Mouse (Mus musculus): ENCODE results near the gene Egflam. TPM values are rescaled to one million over a fixed set of nuclear protein-coding genes. Genes with fewer than 3 reads are reported as not detected.

Gene Egflam
- polyA plus RNA-seq, 1 experiment = 15.9 TPM

DNA sequence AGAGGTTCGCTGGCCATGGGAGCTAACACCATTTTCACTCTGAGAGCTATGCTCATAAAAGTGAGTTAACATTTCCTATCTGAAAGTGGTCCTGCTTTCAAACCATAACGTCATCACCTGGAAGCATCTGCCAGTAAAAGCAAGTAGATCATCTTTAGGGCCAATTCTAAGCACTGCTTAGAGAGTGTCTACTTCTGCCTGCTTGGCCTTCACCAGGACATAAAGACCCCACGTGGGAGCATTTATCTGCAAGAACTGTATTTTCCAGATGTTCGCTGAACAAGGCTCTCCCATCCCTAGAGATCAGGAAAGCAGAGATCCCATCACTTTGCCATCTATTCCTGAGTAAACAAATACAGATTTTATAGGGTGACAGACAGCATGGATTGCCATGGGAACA is 108.2 kb downstream of the Egflam start:
- Histone ChIP-seq H3K4me3 (ENCODE audit: control insufficient read depth, low read depth, low read length) (no peak overlapping the region), H3K36me3 (ENCODE audit: control insufficient read depth, insufficient read depth, low read length) (no peaks in the 10 kb centered on the region), H3K4me1 (ENCODE audit: control insufficient read depth, insufficient read depth, low read length) (peaks cover 3% of the 10 kb centered on the region; the same call in 1 of the 2 replicates), H3K27ac (ENCODE audit: control insufficient read depth, insufficient read depth, low read depth, low read length) (no peak overlapping the region), H3K27me3 (ENCODE audit: control insufficient read depth, insufficient read depth, low read length) (no peaks in the 10 kb centered on the region)
- TF ChIP-seq POLR2A (IDR thresholded peaks at IDR 0.05; ENCODE audit: control insufficient read depth, low read depth, low read length) (no peak), CTCF (IDR thresholded peaks at IDR 0.05; ENCODE audit: control insufficient read depth, insufficient read depth, insufficient replicate concordance, low read depth, low read length) (no peak)

DNA sequence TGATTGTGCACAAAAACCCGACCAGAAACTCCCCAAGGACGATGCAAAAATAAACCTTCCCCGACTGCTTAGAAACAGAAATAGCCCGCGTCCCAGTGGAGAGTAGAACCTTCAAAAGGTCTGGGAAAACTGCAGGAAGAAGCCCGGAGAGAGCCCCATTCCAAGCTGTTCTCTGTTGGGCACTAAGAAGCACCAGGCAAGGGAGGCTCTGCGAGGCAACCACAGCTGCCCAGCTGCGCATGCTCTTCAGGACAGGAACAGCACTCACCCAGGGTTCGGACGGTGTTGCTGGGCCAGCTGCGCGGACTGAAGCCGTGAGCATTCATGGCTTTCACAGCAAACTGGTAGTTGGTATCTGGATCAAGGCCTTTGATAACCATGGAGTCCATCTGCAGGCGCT is 108.7 kb downstream of the Egflam start:
- peaks cover 3% of the 10 kb centered on the region; the same call in 1 of the 2 replicates for H3K4me1 ChIP-seq (ENCODE audit: control insufficient read depth, insufficient read depth, low read length)
- H3K27me3 ChIP-seq (ENCODE audit: control insufficient read depth, insufficient read depth, low read length) = no peaks in the 10 kb centered on the region
- no peak overlapping the region for H3K27ac ChIP-seq (ENCODE audit: control insufficient read depth, insufficient read depth, low read depth, low read length)
- no peaks in the 10 kb centered on the region for H3K36me3 ChIP-seq (ENCODE audit: control insufficient read depth, insufficient read depth, low read length)
- H3K4me3 ChIP-seq (ENCODE audit: control insufficient read depth, low read depth, low read length) = no peak overlapping the region
- TF ChIP-seq POLR2A (IDR thresholded peaks at IDR 0.05; ENCODE audit: control insufficient read depth, low read depth, low read length) (no peak), CTCF (IDR thresholded peaks at IDR 0.05; ENCODE audit: control insufficient read depth, insufficient read depth, insufficient replicate concordance, low read depth, low read length) (no peak)

DNA sequence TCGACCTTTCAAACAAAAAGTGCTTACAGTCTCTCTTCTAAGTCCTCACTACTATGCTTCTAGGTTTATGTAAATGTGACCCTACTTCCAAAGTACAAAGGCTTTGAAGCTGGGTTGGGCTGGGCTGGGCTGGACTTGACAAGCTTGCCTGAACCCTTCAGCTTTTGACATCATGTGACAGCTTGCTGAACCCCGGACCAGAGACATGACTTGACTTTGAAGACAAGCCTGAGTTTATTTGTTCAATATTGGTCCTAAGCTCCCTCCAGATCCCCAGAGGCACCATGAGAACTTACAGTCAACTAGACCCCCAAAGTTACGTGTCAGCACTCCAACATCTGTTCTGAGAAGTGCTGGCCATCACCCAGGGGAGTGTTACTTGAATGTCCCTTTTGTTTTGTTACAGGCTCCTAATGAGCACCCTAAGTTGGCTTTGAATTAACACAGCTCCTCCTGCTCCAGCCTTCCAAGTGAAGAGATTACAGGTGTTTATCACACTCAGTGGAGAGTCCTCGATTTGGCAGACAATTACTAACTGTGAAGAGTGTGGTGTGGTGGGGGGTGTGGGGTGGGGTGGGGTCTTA is 109.3 kb downstream of the Egflam start:
- Histone ChIP-seq H3K4me1 (ENCODE audit: control insufficient read depth, insufficient read depth, low read length) (peaks cover 3% of the 10 kb centered on the region; the same call in 1 of the 2 replicates), H3K36me3 (ENCODE audit: control insufficient read depth, insufficient read depth, low read length) (no peaks in the 10 kb centered on the region), H3K27me3 (ENCODE audit: control insufficient read depth, insufficient read depth, low read length) (no peaks in the 10 kb centered on the region), H3K4me3 (ENCODE audit: control insufficient read depth, low read depth, low read length) (no peak overlapping the region), H3K27ac (ENCODE audit: control insufficient read depth, insufficient read depth, low read depth, low read length) (no peak overlapping the region)
- no peak for TF ChIP-seq POLR2A (IDR thresholded peaks at IDR 0.05; ENCODE audit: control insufficient read depth, low read depth, low read length)
- no peak for TF ChIP-seq CTCF (IDR thresholded peaks at IDR 0.05; ENCODE audit: control insufficient read depth, insufficient read depth, insufficient replicate concordance, low read depth, low read length)

DNA sequence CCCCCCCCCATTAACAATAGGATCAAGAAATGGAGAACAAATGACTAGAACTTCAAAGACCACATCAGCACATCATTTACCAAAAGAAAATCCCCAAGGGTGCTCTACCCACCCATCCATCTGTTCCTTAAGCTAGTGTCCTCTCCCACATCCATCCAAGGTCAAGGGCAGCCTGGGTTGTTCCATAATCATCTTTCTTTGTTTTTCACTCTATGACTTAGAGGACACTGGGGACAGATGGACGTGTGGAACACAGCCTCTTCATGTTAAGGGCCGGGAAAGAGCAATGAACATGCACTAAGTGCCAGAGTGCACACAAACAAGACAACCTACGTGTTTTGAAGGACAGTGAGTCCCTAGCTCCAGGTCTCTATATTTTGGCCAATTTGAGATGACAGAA is 110.3 kb downstream of the Egflam start:
- no peaks in the 10 kb centered on the region for H3K27me3 ChIP-seq (ENCODE audit: control insufficient read depth, insufficient read depth, low read length)

DNA sequence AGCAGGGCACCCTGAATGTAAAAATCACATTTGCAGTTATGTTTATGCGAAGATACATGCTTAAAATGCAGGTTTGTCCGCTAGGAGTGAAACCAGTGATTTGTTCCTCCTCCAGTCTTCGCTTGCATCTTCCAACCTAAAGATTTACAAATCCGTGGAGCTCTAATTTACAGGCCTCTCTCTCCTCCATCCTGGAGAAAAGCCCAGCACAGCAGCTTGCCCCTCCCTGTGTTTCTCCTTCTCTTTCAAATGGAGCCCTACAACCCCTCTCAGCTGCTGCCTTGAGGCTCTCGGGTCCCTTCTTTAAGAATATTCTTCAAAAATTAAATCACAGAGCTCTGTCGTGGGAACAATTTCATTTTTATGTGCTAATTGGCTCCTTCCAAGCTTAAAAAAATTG is 116.6 kb downstream of the Egflam start:
- no peaks in the 10 kb centered on the region for H3K4me1 ChIP-seq (ENCODE audit: control insufficient read depth, insufficient read depth, low read length)
- no peak overlapping the region for H3K27ac ChIP-seq (ENCODE audit: control insufficient read depth, insufficient read depth, low read depth, low read length)
- no peak overlapping the region for H3K4me3 ChIP-seq (ENCODE audit: control insufficient read depth, low read depth, low read length)
- no peaks in the 10 kb centered on the region for H3K27me3 ChIP-seq (ENCODE audit: control insufficient read depth, insufficient read depth, low read length)
- no peaks in the 10 kb centered on the region for H3K36me3 ChIP-seq (ENCODE audit: control insufficient read depth, insufficient read depth, low read length)
- no peak for TF ChIP-seq CTCF (IDR thresholded peaks at IDR 0.05; ENCODE audit: control insufficient read depth, insufficient read depth, insufficient replicate concordance, low read depth, low read length)
- no peak for TF ChIP-seq POLR2A (IDR thresholded peaks at IDR 0.05; ENCODE audit: control insufficient read depth, low read depth, low read length)

More for the DNA sequence above, 110.3 kb downstream of the Egflam start:
- no peak for TF ChIP-seq POLR2A (IDR thresholded peaks at IDR 0.05; ENCODE audit: control insufficient read depth, low read depth, low read length)
- no peak for TF ChIP-seq CTCF (IDR thresholded peaks at IDR 0.05; ENCODE audit: control insufficient read depth, insufficient read depth, insufficient replicate concordance, low read depth, low read length)
- Histone ChIP-seq H3K27ac (ENCODE audit: control insufficient read depth, insufficient read depth, low read depth, low read length) (no peak overlapping the region), H3K36me3 (ENCODE audit: control insufficient read depth, insufficient read depth, low read length) (no peaks in the 10 kb centered on the region), H3K4me3 (ENCODE audit: control insufficient read depth, low read depth, low read length) (no peak overlapping the region), H3K4me1 (ENCODE audit: control insufficient read depth, insufficient read depth, low read length) (peaks cover 3% of the 10 kb centered on the region; the same call in 1 of the 2 replicates)

DNA sequence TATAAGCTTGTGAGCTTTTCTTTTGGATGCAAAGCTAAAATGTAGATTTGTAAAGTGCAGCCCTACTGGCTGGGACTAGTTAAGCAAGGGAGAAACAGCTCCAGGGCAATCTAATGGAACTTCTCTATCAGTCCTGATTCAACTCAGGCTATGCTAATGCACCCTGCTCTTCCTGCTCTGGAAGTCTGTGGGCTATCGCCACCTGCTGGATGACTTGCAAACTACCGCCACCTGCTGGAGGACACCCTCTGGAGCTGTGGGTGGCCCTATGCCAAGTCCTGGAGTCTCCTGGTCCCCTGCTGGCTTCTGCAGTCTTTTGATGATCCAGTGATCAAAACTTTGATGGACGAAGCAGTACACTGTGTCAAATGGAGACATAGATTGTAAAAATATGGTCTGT is 134.4 kb downstream of the Egflam start:
- Histone ChIP-seq H3K4me1 (ENCODE audit: control insufficient read depth, insufficient read depth, low read length) (no peaks in the 10 kb centered on the region), H3K36me3 (ENCODE audit: control insufficient read depth, insufficient read depth, low read length) (no peaks in the 10 kb centered on the region), H3K27me3 (ENCODE audit: control insufficient read depth, insufficient read depth, low read length) (no peaks in the 10 kb centered on the region), H3K27ac (ENCODE audit: control insufficient read depth, insufficient read depth, low read depth, low read length) (no peak overlapping the region), H3K4me3 (ENCODE audit: control insufficient read depth, low read depth, low read length) (no peak overlapping the region)
- TF ChIP-seq CTCF (IDR thresholded peaks at IDR 0.05; ENCODE audit: control insufficient read depth, insufficient read depth, insufficient replicate concordance, low read depth, low read length) (peak; percentile 94; the same call in 1 of the 2 replicates), POLR2A (IDR thresholded peaks at IDR 0.05; ENCODE audit: control insufficient read depth, low read depth, low read length) (no peak)

DNA sequence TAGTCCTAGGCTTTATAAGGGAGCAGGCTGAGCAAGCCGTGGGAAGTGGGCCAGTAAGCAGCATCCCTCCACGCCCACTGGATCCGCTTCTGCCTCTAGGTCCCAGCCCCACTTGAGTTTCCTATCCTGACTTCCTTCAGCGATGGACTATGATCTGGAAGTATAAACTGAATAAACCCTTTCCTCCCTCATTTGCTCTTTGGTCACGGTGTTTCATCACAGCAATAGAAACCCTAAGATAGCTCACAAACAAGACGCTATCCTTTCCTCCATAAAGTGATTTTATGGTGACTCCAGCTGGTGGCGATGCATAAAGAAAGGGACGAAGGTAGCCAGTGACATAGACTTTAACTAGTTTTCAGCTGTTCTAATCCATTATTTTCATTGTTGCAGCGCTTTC is 134.9 kb downstream of the Egflam start:
- no peak overlapping the region for H3K27ac ChIP-seq (ENCODE audit: control insufficient read depth, insufficient read depth, low read depth, low read length)
- H3K4me1 ChIP-seq (ENCODE audit: control insufficient read depth, insufficient read depth, low read length) = no peaks in the 10 kb centered on the region
- TF ChIP-seq CTCF (IDR thresholded peaks at IDR 0.05; ENCODE audit: control insufficient read depth, insufficient read depth, insufficient replicate concordance, low read depth, low read length) = no peak
- TF ChIP-seq POLR2A (IDR thresholded peaks at IDR 0.05; ENCODE audit: control insufficient read depth, low read depth, low read length) = no peak
- H3K4me3 ChIP-seq (ENCODE audit: control insufficient read depth, low read depth, low read length) = no peak overlapping the region
- no peaks in the 10 kb centered on the region for H3K27me3 ChIP-seq (ENCODE audit: control insufficient read depth, insufficient read depth, low read length)
- H3K36me3 ChIP-seq (ENCODE audit: control insufficient read depth, insufficient read depth, low read length) = no peaks in the 10 kb centered on the region

Data from testis, adult 2 months (tissue).